Mouse (Mus musculus) cerebellum, adult 11 months (tissue): ENCODE measurements around the gene Lrg1.
A peak's percentile ranks its signal among the peaks of the same experiment; 100 is the strongest.

ENCODE experiments used
- DNase-seq: peaks from one replicate; pipeline ENCODE4 v3.0.0; 2022

The Lrg1 gene

DNA sequence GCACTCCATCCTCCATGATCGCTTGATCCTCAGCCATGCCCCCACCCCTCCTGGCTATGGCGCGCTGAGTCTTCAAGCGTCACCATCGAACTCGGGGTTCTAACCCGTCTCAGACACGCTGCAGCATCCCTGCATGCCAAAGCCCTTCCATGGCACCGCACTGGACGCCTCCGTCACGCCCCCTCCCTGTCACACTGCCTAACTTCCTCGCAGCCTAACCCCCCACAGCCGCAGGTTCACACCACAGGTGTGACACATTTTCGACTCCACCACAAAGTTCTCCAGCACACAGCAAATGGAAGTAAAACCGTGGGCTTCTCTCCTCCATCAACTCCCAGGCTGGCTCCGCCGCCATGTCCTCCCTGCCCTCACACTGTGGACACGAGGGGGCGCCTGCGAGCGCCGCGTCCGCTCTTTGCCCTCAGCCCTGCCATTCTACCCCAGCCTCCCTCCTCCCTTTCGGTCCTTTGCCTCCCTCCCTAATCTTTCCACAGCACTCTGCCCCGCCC lies 12.7 kb upstream of the Lrg1 start:
- peak; percentile 53 for DNase-seq

DNA sequence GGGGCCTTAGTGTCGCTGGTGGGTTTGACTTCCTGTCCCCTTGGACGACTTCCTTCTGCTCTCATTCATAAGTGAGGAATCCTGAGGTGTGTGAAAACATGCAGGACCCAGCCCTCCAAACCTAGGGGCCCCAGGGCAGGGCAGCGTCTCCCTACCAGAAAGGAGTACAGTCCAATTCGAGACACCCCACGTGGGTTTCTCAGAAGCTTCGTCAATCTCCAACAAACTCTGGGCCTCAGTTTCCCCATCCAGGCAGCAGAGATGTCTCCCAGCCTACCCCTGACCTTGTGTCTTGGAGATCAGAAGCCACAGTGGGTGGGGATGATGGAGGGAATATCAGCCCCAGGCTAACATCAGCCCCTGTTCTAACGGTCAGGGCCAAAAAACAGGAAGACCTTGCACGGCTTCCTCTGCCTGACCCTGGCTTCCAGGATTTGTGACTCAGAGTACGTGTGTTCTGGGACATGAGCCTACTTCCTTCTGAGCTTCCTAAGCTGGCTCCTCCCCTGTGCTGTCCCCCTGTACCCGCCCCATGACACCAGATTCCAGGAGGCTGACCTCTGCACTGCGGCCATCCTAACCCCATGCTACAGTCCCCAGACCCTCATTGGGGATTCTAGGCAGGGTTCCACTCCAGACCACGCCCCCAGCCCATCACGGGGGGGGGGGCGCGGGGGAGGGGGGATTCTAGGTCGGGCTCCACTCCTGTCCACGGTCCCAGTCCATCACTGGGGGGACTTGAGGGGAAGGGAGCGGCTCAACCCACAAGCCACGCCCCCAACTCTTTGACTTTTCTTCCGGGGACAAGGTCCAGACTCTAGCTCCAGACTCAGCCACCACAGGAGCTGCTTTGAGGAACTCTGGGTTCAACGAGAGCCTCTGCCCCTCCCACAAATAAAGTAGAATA lies 11.9 kb upstream of the Lrg1 start:
- no peak for DNase-seq

DNA sequence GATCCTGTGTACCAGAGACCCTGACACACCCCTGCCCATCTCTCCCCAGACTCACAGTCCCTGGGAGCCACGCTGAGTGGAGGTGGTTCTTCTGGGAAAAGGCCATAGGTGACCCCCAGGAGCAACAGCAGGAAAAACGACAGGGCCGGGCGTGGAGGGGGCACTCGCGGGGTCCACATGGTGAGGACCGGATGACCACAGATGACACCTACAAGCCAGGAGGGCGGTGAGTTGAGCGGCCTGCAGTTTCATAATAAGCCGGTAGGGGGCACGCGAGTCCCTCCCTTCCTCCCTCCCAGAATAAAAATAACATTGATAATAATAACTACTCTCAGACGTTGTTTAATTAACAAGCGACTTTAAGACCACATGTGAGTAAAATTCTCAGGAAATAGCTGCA lies 10.9 kb upstream of the Lrg1 start:
- peak; percentile 68 for DNase-seq

DNA sequence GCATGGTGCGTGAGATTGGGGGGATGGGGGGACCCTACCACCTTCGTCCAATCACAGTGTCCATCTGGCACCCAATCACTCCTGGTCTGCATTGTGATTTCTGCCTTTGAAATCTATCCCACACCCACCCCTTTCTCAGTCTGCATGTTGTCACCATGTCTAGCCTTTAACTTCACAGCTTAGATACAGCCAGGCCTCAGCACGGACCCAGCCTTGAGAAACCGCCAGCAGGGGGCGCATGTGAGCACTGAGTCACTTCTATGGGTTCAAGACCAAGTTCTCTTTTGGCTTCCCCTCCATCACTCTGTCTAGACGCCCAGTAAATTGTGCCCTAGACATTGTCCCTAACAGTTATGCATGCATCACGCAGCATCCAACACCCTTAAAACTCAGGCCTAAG lies 10.0 kb upstream of the Lrg1 start:
- peak; percentile 70 for DNase-seq

DNA sequence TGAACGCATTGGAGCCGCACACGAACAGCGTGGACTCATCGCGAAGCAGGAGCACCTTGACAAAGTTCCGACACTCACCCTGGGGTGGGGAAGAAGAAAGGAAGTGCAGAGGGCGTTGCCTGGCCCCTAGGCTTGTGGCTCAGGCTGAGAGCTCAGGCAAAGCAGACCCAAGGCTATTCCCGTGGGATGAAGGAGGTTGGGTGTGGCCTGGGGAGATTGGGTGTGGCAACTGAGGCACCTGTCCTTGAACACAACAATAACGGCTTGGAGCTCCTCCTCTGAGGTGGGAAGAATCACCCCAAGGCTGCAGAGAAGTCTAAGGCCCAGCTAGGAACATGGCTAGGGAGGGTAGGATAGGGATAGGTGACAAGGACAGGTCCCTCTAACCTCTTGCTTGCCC lies 9.3 kb upstream of the Lrg1 start:
- DNase-seq = no peak

DNA sequence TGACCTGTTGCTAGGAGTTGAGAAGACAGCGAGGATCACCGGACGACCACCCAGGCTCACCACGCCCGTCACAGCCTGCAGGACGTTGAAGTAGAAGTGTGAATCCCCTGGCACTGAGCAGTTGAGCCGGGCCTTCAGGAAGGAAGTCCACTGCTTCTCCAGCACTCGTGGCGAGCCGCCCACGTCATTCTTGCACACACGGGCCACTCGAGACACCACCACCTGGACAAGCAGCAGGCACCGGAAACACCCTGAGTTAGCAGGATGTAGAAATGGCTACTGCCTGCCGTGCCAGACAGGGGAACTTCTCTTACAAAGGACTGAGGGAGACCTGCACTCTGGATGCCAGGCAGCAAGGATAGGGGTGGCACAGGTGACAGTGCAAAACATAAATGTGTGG lies 6.4 kb upstream of the Lrg1 start:
- DNase-seq = peak; percentile 22

DNA sequence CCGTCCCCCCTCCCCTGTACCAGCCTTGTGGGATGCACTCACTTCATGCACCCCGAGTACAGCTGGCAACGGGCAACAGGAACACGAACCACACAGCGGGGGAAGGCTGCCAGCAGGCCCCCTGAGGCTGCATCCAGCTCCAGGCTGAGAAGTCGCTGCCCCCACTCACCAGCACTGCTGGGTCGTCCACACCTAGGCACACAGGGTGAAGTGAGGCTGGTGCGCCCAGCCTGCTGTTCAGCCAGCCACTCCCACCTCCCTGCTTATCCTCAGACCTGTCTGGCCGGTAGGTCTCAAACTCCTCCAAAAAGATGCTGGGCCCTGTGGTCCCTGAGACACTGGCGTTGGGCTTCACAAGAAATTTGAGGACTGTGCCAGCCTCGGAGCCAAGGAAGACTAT lies 4.4 kb upstream of the Lrg1 start:
- DNase-seq = no peak

DNA sequence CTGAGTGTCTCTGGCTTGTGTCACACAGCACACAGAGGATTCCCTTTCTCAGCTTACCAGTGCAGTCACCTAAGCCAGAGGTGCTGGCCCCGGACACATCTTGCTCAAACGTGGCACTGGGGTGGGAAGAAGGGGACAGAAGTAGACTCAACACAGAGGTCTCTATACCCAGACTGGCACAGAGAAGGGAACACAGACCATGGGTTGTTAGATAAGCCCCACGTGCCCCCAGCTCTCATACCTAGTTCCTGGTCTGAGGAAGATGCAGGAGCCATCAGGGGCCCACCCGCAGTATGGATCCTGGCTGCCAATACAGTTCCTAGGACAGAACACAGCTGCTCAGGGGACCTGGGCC lies 3.5 kb upstream of the Lrg1 start:
- no peak for DNase-seq

DNA sequence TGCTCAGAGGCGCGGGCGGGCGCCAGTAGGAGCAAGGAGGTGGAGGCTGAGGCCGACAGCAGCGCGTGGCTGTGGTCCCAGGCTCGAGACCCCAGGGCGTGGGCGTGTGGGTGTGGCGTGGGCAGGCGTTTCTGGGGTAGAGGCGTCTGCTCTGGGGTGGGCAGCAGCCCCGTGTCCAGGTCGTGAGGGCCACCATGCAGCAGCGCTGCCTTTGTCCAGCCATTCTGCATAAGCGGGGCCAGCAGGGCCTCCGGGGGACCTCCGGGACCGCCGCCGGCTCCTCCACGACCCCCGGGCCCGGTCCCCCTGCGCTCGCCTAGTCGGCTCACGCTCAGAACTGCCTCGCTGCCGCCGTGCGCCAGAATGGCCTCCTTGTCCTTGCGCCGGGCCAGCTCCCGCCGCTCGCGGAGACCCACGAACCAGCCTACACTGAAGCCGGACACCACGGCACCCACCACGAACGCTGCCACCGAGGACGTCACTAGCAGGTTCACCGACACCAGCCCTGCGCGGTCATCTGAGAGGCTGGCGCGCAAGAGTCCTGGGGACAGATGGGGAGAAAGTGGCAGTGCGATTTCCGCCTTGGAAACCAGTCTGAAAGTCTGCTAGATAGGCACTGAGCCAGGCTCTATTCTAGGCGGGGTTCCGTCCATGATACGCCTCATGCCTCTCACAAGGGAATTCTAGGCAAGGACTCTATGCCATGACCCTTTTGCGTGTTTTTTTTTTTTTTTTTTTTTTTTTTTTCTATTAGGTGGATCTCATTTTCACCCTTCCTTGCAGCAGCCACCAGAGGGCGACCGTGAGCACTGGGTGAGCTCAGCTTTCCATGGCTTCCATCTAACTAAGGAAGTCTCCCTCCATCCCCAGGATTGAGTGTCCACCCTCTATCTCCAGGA lies 2.8 kb upstream of the Lrg1 start:
- peak; percentile 45 for DNase-seq

DNA sequence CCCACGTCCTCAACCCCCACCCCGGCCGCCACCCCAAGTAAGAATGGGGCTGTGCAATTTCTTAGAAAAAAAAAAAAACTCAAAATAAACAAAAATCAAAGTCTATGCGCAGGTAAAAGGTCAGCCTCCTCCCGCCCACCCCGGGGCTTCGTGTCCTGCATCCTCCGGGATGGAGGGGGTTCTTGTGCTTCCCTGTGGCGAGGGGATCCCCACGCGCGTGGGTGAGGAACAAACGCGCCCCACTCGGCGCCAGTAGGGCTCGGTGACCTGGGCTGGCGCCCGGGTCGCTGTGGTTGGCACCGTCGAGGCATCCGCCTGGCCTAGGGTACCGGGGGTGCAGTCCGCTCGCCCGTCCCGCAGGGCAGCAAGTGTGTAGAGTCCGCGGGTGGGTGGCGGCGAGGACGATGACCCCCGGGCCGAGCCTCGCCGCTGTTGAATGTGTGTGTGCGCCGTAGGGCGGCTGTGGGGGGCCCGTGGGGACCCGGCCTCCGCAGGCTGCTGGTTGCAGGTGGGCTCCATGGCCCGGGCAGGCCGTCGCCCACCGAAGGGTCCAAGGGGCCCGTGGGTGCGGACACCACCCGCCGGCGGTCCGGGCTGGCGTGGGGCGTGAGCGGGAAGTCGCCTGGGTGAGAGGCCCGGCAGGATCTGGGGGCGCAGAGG lies 2.0 kb upstream of the Lrg1 start:
- DNase-seq = peak; percentile 22

DNA sequence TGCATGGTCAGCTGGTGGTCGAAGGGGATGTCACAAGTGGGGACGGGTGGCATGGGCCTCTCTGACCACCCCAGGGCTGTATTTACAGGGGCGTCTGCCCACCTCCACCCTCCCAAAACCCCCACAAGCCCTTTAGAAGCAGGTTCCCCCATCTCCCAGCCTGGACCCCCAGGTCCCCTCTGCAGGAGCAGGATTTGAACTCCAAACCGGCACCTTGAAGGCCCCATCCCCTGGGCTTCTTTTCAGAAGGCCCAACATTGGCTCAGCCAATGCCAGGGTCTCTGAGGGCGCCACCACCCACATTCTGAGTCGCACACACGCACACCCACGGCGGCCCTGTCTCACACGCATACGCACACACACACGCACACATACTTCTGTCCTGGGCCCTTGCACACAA lies 1.4 kb upstream of the Lrg1 start:
- DNase-seq = no peak

DNA sequence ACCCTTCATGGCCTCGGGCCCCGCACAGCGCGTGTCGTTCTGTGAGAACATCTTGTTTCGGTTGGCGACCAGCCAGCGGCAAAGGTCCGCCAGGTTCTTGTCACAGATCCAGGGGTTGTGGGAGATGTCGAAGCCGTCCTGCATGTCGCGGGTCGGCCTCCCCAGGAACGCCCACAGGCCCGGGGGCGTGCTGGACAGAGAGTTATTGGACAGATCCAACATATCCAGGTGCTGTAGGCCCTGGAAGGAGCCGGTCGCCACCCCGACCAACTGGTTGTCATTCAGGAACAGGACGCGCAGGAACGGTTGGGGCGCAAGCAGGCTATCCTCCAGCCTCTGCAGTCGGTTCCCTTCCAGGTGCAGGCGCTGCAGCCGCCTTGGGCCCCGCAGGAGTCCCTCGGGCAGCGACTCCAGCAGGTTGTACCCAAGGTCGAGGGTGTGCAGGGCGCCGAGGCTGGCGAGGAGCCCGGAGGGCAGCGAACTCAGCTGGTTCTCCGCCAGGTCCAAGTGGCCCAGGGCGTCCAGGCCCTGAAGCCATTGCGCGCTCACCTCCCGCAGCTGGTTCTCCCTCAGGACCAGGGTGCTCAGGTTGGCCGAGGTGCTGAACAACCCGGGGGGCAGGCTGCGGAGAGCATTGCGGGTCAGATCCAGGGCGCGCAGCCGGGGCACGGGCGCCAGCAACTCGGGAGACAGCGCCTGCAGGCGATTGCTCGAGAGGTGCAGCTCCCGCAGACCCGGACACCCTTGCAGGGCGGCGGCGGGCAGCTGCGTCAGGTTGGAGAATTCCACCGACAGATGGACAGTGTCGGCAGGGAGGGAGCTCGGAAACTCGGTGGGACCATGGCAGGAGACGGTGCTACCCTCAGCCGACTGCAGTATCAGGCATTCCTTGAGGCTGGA lies 1.6 kb downstream of the Lrg1 start:
- peak; percentile 57 for DNase-seq

DNA sequence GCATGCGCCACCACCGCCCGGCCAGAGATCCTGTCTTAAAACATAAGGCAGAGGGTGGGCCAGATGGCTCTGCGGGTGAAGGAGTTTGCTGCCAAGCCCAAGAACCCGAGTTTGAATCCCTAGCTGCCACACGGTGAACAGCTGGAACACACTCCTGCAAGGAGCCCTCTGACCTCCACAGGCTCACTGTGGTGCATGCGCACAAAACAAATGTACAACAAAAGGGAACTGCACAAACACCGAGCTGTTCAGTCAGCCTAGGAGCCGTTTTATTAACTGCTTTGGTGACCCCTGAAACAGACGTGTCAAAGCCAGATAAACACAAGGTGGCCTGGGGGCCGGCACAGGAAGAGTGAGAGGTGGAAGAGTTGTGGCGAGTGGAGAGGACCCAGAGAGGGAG lies 2.4 kb downstream of the Lrg1 start:
- DNase-seq = no peak

DNA sequence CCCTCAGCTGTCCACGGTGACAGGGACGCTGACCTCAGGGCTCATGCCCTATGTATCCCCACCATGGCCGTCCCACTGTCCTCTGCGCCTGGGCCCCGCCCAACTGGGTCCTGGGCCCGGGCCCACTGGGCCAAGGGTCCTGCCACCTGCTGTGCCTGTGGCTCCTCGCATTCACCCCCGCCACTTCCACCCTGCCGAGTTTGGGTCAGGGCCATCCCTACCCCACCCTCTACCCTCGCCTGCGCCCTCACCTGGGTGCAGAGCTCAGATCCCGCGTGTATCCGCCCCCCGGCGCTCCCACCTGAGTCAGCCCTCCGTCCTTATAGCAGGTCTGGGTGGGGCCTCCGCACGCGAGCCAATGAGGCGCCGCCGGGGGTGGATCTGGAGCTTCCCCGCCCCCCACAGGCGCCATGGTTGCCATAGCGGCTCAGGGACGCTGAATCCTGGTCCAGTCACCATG lies 4.5 kb downstream of the Lrg1 start, which contains the start of gene Plin5:
Gene Plin5, minus strand, starts transcription at position 346 of the 460 bp plus-strand sequence.
- peak; percentile 29 for DNase-seq

DNA sequence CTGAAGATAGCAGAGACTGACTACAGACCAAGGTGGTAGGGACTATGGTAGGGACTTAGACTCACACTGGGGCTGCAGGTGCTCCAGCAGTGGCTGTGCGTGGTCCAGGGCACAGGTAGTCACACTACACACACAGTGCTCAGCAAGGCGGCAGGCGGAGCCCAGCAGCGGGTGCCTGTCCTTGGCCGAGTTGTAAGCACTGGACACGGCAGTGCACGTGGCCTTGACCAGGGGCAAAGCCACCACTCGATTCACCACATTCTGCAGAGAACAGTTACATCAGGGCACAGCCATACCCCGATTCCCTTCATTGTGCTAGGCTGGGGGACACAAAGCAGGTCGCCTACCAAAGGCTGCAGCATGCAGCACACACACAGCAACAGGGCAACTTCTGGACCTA lies 5.6 kb downstream of the Lrg1 start:
- no peak for DNase-seq

DNA sequence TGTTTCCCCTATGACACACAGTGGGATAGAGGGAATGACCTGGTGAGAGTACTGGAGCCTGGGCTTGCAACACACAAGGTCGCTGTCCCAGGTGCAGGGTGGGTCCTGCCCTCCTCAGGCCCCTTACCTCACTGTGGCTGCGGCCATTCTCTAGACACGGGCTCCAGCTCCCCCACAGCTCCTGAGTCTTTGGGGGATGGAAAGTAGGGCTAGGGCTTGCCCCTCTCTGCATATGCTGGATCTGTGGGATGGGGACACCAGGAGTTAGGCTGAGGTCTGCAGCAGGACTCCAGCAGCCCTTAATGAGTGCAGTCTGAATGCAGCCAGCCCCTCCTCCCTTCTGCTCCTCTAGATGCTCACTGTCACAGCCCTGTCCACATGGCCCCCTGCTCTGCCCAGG lies 9.1 kb downstream of the Lrg1 start:
- no peak for DNase-seq

DNA sequence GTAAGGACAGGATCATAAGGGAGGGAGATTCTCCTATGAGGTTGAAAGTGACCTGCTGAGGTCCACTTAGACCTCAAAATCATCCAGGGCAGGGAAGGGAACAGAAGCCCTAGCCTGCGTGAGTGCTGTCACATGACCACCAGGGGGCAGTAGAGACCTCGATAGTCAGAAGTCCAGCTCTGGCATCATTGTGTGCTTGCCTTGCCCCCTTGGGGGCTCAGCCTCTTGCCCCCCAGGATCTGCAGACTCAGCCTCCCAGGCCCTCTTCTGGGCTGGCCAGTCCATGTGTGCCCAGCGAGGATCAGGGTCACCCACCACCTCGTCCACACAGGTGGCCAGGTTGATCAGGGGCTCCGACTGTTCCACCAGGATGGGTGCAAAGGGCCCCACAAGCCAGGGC lies 9.9 kb downstream of the Lrg1 start:
- DNase-seq = peak; percentile 66

DNA sequence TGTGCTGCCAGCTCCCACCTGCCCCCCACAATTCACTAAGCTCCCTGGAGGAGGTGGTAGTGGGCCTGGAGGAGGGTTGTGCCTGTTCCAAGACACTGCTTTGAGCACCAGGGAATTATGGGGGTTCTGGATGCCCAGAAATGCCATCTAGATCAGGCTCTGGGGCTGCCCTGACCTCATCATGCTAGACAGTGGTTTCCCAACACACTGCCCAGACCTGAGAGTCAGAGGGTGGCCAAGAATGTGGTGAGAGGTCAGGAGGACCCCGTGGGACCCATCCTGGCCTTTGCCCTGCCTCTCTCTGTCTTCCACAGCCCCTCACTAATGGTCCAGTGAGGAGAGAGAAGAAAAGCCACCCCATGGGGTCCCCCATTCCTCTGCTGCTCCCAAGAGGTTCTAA lies 10.8 kb downstream of the Lrg1 start:
- DNase-seq = no peak

DNA sequence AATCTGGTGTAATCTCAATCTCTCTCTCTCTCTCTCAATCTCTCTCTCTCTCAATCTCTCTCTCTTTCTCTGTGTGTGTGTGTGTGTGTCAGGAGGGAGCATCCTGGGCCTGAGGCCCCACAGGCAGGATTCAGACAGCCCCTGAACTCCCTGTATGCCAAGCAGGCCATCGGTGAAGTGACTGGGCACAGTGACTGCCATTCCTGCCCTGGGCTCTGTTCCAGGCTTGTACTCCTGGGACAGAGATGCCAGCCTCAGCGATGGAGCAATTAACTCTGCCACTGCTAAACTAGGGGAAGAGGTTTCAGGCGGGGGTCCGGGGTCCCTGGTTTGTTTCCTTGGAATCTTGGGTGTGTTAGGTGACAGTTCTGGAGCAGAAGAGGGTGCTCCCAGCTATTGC lies 11.2 kb downstream of the Lrg1 start:
- no peak for DNase-seq

DNA sequence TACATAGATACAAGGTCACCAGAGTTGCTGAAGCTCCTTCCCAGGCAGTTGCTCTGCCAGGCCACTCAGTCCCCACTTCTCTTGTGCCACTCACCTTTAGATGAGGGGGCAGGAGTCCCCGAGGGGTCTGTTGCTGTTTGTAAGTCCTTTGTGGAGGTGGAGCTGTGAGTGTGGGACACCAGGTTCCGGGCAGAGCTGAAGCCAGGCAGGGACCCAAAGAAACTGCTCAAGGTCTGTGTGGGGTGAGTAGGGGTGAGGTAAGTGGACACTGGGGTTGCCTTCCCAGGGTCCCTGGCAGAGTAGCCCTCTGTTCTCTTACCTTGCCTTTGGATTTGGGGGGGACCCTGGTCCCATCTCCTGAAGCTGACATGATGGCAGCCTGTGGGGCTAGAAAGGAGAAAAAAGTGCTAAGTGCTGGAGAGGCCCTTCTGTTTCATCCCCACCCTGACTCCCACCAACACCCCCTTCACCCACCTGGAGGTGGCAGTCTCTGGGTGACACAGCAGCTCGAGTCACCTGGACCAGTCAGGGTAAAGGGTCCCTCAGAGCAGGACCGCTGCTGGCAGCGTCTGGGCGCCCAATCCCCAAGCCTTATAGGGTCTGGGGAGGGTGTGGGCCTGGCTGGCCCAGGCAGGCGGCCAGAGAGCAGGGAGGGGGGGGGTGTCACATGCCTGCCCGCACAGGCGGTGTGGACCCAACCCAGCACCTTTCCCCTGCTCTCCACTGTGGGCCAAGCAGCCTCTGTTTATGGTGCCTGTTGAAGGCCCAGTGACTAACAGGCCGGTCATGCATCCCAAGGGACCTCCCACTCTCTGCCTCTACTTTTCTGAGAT lies 12.4 kb downstream of the Lrg1 start, which contains the start of gene Plin4:
Gene Plin4, minus strand, starts transcription at position 585 of the 833 bp plus-strand sequence.
- no peak for DNase-seq
